Mouse (Mus musculus): ENCODE results near the gene Odf4.
A peak's percentile ranks its signal among the peaks of the same experiment; 100 is the strongest.
"Not testable (repeated sequence)": the region's sequence is repeated elsewhere in the genome, so short reads cannot be mapped to it uniquely, and the experiment has no call there.

The Odf4 gene

DNA sequence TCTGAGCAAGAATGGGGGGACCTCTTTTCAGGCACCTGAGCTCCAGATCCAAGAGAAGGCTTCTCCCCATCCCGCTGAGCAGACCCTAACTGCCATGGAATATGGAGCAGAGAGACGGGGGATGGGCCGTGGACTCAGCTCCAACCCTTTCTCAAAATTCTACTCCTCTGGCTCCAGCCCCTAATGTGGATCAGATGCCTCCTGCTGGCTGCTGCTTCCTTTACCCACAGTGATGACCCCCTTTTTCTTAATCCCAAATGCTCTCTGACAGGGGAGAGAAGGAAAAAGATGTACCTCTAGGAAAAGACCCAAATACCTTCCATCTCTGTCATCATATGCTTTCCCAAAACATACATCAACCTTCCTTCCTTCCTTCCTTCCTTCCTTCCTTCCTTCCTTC is at the start of gene Odf4:
Gene Odf4 (minus strand): TSS at position 101 of the 400 bp plus-strand sequence.
- no peak for DNase-seq (ENCODE audit: inconsistent ontology term)

DNA sequence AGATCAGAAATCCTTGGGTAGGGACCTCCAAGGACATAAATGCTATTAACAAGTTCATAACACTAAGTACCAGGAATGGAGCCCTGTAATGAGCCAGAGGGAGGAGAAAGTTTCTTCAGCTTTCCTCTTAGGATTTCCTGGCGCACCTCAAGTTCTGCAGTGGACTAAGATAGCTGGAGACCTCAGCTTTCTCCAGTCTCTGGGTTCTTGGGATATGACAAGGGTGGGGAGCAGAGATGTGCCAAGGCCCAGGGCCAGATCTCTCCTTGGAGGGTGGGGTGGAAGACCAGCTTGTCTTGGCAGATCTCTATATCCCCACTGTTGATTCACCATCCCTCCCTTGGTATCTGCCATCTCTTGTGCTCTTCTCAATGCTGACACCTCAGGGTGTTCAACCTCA is 48.7 kb upstream of the Odf4 start:
- DNase-seq (ENCODE audit: inconsistent ontology term) = no peak

DNA sequence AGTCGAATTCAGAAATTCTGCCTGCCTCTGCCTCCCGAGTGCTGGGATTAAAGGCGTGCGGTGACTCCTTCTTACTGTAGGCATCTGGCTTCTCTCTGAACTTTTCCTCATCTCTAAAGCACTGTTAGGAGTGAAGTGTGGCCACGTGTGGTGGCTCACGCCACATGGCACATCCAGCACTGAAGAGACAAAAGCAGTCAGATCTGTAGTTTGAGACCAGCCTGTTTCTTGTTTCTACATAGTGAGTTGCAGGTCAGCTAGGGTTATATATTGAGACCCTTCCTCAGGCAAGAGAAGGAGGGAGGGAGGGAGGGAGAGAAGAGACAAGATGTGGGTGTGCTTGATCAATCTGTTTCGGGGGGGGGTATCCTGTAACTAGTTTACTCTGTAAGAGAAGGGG is 48.2 kb upstream of the Odf4 start, which contains the start of gene Rangrf:
Gene Rangrf (minus strand): TSS at position 101 of the 400 bp plus-strand sequence.
- no peak for DNase-seq (ENCODE audit: inconsistent ontology term)

DNA sequence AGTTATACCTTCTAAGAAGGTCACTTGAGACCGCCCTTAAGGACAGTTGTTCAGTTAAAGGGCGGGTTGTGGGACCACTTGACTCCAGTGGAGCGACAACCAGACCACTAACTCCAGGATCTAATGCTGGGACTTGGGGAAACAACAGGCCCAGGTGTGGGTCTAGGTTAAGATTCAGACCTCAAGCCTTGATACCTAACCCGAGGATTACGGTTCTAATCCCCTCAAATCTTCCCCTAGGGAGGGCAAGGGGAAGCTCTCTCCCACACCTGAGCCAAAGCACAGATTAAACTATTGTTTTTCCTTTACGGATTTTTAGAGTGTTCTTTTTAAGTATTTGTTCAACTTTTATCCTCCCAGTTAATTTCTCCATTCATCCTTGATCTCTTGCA is 47.2 kb upstream of the Odf4 start:
- DNase-seq (ENCODE audit: inconsistent ontology term) = no peak

DNA sequence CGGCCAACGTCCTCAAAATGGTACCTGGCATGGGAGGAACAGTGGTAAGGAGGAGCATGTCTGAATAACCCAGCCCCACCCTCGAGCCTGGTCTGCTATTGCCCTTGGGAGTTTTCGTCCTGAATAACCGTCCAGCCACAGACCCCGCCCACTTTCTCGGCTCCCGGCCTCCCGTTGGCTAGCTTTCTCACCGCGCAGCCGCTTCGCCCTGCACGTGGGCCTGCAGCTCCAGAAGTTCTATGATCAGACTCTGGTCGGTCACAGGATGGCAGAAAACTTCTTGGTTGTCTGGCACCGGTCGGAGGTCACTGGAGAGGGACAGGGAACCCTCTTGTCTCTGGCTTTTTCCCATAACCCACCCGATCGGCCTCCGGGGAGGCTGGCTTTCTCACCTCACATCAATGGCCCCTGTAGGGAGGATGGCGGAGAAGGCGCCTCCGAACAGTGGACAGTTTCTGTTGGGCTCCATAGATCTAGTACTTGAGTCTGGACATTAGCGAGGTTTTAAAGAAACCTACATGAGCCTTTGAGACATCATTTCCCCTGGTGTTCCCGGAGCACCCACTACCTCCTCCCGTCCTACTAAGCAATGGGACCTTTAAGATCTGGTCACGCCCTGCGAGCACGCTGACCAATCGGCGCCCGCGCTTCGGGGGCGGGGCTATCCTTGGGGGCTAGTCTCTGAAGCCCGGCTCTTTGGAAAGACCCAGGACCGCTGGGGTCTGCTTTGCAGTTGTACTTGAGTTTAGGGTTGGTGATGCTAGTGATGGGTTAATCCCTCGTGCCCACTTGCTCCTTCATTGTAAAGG is 46.6 kb upstream of the Odf4 start:
- peak; percentile 92 for DNase-seq (ENCODE audit: inconsistent ontology term)

DNA sequence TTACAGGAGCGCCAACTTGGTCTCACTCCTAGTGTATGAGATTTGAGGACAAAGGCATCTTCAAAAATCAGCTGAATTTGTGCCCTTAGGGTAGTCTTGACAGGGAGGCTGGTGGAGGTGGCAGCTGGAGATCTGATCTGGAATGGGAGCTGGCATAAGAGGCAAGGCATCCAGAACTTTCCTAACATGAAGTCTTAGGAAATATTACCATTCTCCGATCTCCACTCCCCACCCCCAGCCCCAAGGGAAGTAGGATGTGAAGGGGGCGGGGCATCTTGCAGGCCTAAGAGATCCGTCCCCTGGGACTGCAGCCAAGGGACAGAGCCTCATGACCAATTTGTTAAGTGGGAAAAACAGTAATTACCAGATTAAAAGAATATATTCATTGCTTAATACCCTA is 43.4 kb upstream of the Odf4 start:
- DNase-seq (ENCODE audit: inconsistent ontology term) = no peak

DNA sequence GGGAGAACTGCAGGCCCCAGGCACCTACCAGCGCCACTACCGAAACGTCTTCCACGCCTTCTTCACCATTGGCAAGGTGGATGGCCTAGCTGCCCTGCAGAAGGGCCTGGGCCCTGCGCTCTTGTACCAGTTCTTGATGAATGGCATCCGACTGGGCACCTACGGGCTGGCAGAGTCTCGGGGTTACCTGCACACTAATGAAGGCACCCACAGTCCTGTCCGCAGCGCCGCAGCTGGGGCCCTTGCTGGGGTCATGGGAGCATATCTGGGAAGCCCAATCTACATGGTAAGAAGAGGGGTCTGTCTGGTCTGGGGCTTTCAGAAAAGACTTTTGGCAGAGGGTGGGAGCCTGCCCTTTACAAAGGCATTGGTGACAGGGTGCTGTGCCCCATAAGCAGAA is 41.9 kb upstream of the Odf4 start:
- DNase-seq (ENCODE audit: inconsistent ontology term) = no peak

DNA sequence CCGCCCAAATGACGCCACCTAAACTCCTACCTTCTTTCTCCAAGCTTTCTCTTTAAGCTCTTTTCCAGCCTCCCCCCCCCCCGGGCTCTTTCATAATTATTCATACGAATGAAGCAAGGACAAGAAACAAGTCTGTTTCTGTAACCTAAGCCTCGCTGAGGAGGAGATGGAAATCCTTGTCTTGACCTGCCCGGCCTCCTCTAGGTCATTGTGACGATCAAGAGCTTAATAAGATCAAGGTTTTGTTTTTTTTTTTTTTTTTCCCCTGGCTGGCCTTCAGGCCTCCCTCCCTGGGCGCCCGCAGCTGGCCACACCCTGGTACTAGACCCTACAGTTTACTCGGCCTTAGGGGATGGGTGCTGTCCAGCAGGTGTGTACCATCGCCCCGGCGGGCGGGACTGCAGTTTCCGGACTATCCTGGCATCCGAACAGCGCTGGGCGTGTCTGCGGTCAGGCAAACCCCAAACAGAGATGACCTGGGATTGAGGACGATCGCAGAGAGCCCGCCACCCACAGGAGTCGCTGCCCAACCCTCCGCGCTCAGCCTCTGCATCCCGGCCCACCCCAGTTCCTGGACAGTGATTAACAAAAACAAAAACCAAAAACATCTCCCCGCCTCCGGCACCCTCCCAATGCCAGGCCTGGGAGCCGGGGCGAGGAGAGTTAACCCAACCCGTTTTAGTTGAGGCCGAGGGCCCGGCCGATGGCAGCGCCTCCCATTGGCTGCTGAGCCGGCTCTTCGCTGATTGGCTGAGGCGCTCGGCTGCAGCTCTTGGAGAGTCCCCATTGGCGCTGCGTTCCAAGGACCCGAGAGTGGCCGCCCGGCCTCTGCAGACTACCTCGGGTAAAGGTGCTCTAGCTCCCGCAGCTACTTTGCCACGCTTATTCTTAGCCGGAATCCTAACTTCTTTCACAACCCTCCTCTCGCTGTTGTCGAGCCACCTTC is 40.7 kb upstream of the Odf4 start, which contains the start of gene Slc25a35:
Gene Slc25a35 (plus strand): TSS at position 795 of the 946 bp plus-strand sequence.
- DNase-seq (ENCODE audit: inconsistent ontology term) = peak; percentile 96

DNA sequence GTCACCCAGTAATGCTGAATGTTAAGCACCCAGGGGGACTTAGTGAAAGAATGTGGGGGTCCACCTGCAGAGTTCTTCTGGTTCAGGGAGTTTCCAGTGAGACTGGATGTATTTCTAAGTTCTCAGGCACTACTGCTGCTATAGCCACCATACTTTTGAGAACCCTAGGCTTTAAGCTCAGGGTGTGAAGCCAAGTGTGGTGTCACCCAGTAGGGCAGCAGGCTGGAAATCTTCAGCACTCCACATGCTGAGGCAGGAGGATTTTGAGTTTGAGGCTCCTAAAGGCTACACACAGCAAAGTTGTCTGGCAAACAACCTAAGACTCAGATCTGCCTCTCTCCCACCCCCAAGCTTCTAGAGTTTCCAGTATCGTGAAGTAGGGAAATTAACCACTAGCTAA is 39.7 kb upstream of the Odf4 start:
- no peak for DNase-seq (ENCODE audit: inconsistent ontology term)

DNA sequence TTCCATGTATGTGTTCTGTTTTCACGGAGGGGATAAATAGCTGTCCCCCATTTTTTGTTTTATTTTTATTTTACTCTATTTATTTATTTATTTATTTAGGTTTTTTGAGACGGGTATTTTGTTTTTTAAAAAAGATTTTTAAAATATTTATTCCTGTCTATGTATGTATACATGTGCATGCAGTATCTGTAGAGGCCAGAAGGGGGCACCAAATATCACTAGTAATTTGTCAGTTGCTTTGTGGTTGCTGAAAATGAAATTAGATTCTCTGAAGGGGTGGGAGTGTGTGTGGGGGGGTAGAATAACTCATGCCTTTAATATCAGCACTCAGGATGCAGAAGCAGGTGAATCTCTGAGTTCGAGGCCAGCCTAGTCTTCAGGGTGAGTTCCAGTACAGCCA is 39.0 kb upstream of the Odf4 start:
- no peak for DNase-seq (ENCODE audit: inconsistent ontology term)

DNA sequence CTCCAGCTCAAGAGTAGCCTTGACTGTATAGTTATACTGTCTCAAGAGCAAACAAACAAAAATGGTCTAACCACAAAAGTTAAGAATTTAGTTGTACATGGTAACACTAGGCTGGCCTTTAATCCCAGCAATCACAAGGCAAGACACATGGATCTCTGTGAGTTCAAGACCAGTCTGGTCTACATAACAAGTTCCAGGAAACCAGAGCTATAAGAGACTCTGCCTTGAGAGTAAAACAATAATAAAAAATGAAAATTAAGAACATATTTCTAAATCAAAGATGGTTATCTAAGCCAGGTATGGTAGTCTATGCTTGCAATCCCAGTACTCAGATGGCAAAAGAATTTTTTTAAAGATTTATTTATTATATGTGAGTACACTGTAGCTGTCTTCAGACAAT is 38.2 kb upstream of the Odf4 start:
- DNase-seq (ENCODE audit: inconsistent ontology term) = no peak

DNA sequence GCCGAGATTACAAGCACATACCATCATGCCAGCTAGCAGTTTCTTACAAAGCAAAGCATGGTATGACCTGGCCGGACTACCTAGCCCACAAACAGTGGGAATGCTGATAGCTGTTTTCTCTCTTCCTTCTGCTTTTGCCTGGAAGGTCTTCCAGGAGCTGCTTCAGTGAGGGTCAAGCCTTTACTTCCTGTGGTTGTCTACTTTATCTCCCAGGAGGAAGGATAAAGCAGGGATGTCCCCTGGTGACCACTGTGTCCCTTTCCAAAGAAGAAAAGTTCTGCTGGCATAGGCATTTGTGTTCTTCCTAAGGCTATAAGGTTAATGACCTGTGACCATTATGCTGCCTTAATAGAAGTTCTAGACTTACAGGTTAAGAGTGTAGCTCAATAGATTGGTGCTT is 36.5 kb upstream of the Odf4 start:
- DNase-seq (ENCODE audit: inconsistent ontology term) = no peak

DNA sequence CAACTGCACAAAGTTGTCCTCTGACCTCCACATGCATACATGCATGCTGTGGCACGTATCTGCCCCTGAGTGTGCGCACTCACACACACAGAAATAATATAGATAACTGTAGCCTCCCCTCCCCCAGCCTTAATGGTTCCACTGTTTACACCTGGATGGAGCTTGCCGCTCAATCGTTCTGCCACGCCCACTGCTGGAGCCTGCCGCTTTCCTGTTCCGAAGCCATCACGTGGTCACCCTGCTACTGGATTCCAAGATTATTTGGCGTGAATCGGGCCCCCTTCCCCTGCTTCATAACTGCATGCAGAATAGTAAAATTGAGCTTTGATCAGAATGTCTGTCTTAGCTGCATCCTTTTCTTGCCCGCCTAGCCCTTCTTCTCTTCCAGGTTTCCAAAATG is 35.3 kb upstream of the Odf4 start:
- not testable (repeated sequence) for DNase-seq (ENCODE audit: inconsistent ontology term)

DNA sequence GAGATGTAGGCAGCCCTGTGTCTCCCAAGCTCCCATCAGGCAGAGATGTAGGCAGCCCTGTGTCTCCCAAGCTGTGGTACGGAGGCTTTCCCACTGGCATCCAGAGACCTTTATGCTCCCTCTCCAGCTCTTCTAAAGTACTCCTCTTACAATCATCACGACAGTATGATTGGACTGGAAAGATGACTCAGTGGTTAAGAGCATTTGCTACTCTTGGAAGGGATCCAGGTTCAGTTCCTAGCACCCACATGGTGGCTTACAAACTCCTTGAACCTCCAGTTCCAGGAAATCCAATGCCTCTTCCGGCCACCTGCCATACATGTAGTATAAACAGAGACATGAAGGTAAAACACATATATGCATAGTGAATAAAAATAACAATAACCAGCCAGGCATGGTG is 34.7 kb upstream of the Odf4 start:
- no peak for DNase-seq (ENCODE audit: inconsistent ontology term)

DNA sequence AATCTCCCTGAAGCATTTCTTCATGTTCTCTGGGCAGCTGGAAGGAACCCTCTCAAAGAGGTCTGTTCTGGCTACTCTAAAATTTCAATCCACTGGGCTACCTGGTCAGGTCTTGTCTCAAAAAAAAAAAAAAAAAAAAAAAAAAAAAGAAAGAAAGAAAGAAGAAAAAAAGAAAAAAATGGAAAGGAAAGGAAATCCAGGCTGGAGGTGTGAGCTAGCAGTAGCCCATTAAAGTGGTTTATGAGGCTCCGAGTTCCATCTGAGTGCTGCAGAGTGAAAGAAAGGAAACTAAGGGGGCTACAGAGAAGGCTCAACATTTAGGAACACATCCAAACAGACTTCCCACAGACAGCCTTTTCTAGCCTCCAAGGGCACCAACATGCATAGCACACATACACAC is 31.1 kb upstream of the Odf4 start:
- DNase-seq (ENCODE audit: inconsistent ontology term) = no peak

DNA sequence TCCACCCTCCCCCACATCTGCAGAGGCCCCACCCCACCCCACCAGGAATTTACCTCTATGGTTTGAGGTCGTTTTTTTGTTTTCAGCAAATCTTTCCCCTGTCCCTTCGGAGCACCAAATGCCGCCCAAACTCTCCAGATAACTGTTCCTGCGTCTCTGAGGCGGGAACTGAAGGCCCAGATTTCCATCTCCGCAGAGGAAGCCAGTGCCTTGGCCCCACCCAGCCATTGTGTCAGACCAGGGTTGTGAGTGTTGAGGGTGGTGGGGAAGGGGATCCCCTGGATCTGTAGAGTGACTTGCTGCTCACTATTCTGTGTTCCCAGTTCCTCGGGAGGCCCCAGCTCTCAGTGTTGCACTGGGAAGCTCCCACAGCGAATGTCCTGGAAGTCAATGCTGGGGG is 30.4 kb upstream of the Odf4 start, which contains the start of gene Arhgef15:
Gene Arhgef15 (minus strand): TSS at position 173 of the 400 bp plus-strand sequence.
- DNase-seq (ENCODE audit: inconsistent ontology term) = no peak

DNA sequence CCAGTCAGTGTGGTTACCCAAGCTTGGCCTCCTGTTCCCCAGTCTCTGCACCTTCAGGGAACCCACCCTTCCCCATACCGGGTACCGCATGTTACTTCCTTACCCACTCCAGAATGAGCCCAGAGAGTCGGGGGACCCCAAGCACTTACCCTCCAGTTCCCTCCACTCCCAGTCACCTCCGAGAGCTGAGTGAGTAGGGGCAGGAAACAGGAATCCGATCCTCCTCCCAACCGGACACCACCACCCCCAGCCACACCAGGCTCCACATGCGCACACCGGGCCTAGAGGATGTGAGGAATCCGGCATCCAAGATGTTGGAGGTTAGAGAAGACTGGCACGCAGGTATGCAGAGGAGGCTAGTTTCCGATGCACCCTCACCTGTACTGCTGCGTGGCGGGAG is 29.8 kb upstream of the Odf4 start:
- no peak for DNase-seq (ENCODE audit: inconsistent ontology term)

DNA sequence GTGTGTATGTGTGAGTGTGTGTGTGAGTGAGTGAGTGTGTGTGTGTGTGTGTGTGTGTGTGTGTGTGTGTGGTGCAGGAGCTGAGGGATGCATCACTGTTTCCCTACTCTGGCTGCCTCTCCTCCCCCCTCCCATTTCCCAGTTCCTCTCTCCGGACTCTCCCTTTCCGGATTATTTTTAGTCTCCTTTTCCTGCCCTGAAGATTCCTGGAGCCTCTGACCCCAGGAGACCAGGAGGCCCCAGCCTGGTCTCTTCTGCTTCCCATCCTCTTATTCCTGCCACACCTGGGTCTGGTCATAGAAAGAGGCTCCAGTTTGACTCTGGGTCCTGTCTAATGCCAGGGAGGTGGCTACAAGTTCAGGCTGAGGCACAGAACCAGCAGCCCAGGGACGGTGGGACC is 29.2 kb upstream of the Odf4 start:
- DNase-seq (ENCODE audit: inconsistent ontology term) = no peak

DNA sequence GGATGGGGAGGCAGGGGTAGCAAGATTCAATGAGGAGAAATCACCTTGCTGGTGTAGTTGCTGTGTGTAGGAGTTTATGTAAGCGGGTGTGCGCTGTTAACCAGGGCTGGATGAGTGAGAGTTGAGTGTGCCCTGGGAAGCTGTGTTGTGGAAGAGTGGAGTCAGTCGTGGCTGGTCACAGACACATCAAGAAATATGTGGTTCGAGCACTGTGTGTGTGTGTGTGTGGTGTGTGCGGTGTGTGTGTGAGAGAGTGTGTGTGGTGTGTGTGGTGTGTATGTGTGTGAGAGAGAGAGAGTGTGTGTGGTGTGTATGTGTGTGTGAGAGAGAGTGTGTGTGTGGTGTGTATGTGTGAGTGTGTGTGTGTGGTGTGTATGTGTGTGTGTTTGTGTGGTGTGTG is 28.6 kb upstream of the Odf4 start:
- no peak for DNase-seq (ENCODE audit: inconsistent ontology term)

DNA sequence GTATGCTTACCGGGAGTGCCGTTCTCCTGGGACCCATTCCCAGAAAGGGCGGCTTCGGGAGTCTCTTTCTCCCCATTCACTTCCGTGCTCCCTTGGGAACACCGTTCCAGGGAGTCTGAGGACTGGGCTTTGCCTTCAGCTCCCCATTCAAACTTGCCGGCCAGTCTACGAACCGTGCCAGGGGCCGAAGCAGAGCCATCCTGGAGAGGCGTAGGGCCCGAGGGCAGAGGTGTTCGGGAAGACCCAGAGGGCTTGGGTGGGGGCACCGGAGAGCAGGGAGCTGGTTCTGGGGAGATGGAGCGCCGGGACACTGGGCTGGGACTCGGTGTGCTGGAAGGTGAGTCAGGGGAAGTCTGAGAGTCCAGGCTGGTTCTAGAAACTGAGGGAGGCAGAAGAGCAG is 27.5 kb upstream of the Odf4 start:
- DNase-seq (ENCODE audit: inconsistent ontology term) = peak; percentile 31

DNA sequence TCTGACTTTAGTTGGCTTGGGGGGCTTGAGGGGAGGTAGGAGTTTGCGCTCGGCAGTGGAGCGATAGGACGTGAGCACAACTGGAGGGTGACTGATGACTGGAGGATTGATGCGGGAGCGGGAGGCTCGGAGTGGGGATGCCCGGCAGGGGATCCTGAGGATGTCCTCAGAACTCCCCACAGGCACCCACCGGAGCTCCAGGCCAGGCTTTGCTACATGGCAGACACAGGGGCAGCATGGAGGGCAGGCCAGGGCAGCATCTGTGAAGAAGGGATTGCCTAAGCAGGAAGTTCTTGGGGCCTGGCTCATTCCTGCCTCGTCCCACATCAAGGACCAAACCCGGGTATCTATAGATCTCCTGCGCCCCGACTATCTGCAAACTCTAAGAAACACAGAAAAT is 27.0 kb upstream of the Odf4 start:
- no peak for DNase-seq (ENCODE audit: inconsistent ontology term)

DNA sequence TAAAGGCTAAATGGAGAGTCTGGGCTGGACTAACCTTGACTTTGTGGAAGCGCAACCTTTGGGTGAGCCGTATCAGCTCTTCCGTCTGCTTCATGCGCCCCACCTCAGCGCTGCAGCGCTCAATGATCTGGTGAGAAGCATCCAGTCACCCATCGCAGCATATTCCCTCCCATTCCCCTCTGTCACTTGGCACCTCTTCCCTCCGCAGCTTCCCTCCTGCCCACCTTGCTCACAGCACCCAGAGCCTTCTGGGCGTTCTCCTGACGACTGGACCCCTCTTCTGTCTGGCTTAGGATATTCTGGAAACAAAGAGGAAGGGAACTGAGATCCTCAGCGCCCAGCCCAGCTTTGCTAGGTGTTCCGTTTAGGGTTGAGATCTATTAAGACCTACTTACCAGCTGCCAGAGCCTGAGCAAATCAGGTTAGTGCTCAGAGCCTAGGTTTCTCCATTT is 20.7 kb upstream of the Odf4 start:
- no peak for DNase-seq (ENCODE audit: inconsistent ontology term)

All from Muller cell, postnatal 12 days (primary cell).